Mouse (Mus musculus) olfactory bulb, adult 2 months (tissue): ENCODE results near the gene Grk5. TPM values are rescaled to one million over a fixed set of nuclear protein-coding genes. Genes with fewer than 3 reads are reported as not detected.

ENCODE experiments used
- H3K27ac ChIP-seq: fragments of 200-500 bp; 2 replicates; pipeline ENCODE4 v1.5.1; 2012; ENCODE audit warnings: low read depth, low read length; ENCODE audit not compliant: insufficient read depth
- H3K4me1 ChIP-seq: fragments of 200-500 bp; 2 replicates; pipeline ENCODE4 v1.6.1; 2012; ENCODE audit warnings: low read length; ENCODE audit not compliant: control insufficient read depth, insufficient read depth
- H3K4me3 ChIP-seq: fragments of 200-500 bp; 2 replicates; pipeline ENCODE4 v1.5.1; 2012; ENCODE audit warnings: mild to moderate bottlenecking, low read depth, low read length, moderate library complexity; ENCODE audit not compliant: insufficient read depth
- CTCF ChIP-seq: fragments of 200-500 bp; IDR thresholded peaks from 2 replicates; pipeline ENCODE4 v1.5.1; 2012; ENCODE audit warnings: low read depth, mild to moderate bottlenecking, low read length, moderate library complexity; ENCODE audit not compliant: insufficient read depth
- POLR2A ChIP-seq: fragments of 200-500 bp; IDR thresholded peaks from 2 replicates; pipeline ENCODE4 v1.6.1; 2012; ENCODE audit warnings: mild to moderate bottlenecking, low read depth, low read length, moderate library complexity; ENCODE audit not compliant: insufficient read depth
- WGBS: fragments of 180-500 bp; shearing (Covaris S2); methylation state at CpG from one replicate; pipeline ENCODE4 v1.1.7; 2018; 5-methylcytosine and 5-hydroxymethylcytosine counted together
- polyA plus RNA-seq: library from polyadenylated mRNA; stranded (reverse); fragments of >200 nt; gene quantifications from 2 replicates; pipeline ENCODE4 v1.2.4, GENCODE M21; 2012; ENCODE audit warnings: low replicate concordance; ENCODE audit not compliant: missing spikeins, insufficient read depth, insufficient read length

Gene Grk5
- polyA plus RNA-seq, 1 experiment, result not detected

DNA sequence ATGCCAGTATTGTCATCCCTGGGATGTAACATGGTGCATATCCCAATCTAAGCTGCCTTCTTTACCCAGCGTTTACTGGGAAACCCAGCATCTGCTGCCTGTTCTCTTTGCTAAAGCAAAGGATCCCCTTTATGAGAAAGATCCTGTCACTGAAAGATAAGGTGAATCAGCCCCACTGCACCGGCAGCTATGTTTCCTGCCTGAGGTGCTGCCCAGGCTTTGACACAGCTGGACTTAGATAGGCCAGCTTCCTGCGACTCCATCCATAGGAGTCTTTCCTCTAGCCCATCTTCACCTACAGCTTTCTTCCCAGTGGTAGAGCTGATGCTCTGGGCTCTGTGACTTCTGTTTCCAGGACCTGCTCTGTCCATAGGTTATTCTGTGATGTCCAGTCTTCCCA, 189.1 kb downstream of the Grk5 start:
- TF ChIP-seq CTCF (no peak), POLR2A (no peak)
- Histone ChIP-seq H3K27ac (no peak overlapping the region), H3K4me3 (no peak overlapping the region), H3K4me1 (no peaks in the 10 kb centered on the region)
- WGBS, result 91% methylated on average over 3 of the region's 3 CpGs

- H3K4me3 ChIP-seq, result no peak overlapping the region
- H3K4me1 ChIP-seq, result no peaks in the 10 kb centered on the region
- TF ChIP-seq POLR2A (no peak), CTCF (no peak)
- no peak overlapping the region for H3K27ac ChIP-seq
- WGBS, result 94% methylated on average over 5 of the region's 5 CpGs
Measured at GRCm38 (mm10) chr19:61080251-61080749, 190.8 kb downstream of the Grk5 start.

DNA sequence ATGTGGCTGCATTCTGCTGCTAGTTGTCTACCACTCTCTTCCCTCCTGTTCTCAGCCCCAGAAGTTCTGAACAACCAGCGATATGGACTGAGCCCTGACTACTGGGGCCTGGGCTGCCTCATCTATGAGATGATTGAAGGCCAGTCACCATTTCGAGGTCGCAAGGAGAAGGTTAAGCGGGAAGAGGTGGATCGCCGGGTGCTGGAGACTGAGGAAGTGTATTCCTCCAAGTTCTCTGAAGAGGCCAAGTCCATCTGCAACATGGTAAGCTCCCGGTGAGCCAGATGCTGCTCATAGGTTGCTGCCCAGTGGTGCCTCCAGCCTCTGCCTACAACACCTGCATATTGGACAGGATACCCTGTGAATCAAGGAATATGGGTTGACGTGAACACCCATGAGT, 193.5 kb downstream of the Grk5 start:
- Histone ChIP-seq H3K4me1 (no peaks in the 10 kb centered on the region), H3K27ac (no peak overlapping the region), H3K4me3 (no peak overlapping the region)
- TF ChIP-seq POLR2A (no peak), CTCF (no peak)
- 98% methylated on average over 8 of the region's 8 CpGs for WGBS

DNA sequence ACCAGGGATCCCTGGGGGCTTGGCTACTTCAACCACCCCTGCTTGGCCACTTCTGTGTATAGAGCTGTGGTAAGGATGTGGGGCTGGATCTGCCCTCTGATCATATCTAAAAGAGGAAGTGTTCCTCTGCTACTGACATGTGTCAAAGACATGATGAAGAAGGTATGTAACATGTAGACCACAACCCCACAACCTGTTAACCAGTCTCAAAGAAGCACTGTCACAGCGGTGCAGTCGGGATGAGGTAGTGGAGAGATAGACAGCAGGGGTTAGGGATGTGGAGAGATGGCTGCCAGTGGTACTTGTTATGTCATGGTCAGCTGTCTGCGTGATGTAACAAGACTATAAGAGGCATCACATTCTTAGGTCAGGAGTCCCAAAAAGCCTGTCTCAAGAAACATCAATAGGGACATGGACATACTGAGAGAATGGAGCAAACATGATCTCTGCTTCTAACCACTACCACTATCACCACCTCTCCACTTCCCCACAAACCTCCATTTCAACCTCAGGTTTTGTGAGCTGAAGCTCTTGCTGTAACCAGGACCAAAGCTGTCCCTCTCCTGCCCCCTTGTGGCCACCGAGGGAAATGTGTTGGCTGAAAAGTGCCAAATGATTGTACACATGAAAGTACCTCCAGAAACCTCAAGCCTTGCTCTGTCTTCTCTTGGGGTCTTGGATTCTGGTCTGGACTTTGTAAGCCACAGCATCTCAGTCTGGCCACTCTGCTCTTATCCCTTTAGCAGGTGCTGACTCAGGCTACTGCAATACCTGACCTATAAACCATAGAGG, 194.8 kb downstream of the Grk5 start:
- H3K4me1 ChIP-seq, result no peaks in the 10 kb centered on the region
- peak; percentile 86 for TF ChIP-seq CTCF
- TF ChIP-seq POLR2A, result no peak
- H3K27ac ChIP-seq, result no peak overlapping the region
- 51% methylated on average over 4 of the region's 4 CpGs for WGBS
- no peak overlapping the region for H3K4me3 ChIP-seq

- no peak overlapping the region for H3K27ac ChIP-seq
- WGBS, result 93% methylated on average over 2 of the region's 2 CpGs
Measured at GRCm38 (mm10) chr19:61085217-61085616, 195.7 kb downstream of the Grk5 start.

GRCm38 (mm10) chr19:61087781-61088180, 198.2 kb downstream of the Grk5 start:
- TF ChIP-seq CTCF (no peak), POLR2A (no peak)
- WGBS, result 90% methylated on average over 1 of the region's 1 CpGs
- H3K27ac ChIP-seq, result no peak overlapping the region

More at GRCm38 (mm10) chr19:61085217-61085616, 195.7 kb downstream of the Grk5 start:
- H3K4me1 ChIP-seq, result no peaks in the 10 kb centered on the region
- H3K4me3 ChIP-seq, result no peak overlapping the region
- no peak for TF ChIP-seq POLR2A
- no peak for TF ChIP-seq CTCF

DNA sequence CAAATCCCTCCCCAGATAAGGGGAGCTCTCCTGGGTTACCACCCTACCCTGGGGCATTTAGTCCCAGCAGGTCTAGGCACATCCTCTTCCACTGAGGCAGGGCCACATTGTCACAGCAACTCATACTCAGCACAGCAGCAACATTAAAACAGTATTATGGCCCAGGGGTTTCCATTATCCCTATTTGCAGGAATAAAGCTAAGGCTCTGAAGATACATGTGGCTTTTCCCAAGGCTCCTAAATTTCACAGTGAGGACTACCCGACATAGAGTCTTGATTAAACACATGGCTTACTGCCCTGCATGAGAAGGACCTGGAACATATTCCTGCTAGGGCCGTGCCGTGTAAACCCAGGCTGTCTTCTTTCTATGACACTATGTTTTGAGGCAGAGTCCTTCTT, 199.5 kb downstream of the Grk5 start:
- H3K27ac ChIP-seq, result no peak overlapping the region
- WGBS, result 95% methylated on average over 3 of the region's 3 CpGs
- no peak overlapping the region for H3K4me3 ChIP-seq
- no peaks in the 10 kb centered on the region for H3K4me1 ChIP-seq
- TF ChIP-seq CTCF, result no peak

More at GRCm38 (mm10) chr19:61087781-61088180, 198.2 kb downstream of the Grk5 start:
- H3K4me3 ChIP-seq, result no peak overlapping the region
- H3K4me1 ChIP-seq, result no peaks in the 10 kb centered on the region

DNA sequence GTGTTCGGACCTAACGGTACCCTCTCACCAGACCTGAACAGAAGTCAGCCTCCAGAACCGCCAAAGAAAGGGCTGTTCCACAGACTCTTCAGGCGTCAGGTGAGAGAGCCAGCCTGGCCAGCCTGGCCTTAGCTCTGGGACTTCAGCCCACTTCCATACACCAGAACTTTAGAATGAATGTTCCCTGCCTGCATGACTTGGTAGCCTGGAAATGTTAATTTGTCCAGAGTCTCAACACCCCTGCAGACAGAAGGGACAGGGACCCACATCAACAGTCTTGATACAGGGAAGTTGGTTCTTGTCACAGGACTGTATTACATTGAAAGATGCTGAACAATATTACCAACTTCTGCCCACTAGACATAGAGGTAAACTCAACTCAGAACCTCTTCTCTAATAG, 201.0 kb downstream of the Grk5 start:
- 95% methylated on average over 4 of the region's 4 CpGs for WGBS
- no peak overlapping the region for H3K27ac ChIP-seq
- no peak overlapping the region for H3K4me3 ChIP-seq
- TF ChIP-seq POLR2A (no peak), CTCF (no peak)
- H3K4me1 ChIP-seq, result no peaks in the 10 kb centered on the region

- no peak for TF ChIP-seq POLR2A
- no peak for TF ChIP-seq CTCF
- 80% methylated on average over 2 of the region's 2 CpGs for WGBS
- no peak overlapping the region for H3K27ac ChIP-seq
- no peaks in the 10 kb centered on the region for H3K4me1 ChIP-seq
- H3K4me3 ChIP-seq, result no peak overlapping the region
Measured at GRCm38 (mm10) chr19:61096776-61097175, 207.2 kb downstream of the Grk5 start.

- no peak overlapping the region for H3K27ac ChIP-seq
- TF ChIP-seq POLR2A (no peak), CTCF (no peak)
- WGBS, result 14% methylated on average over 4 of the region's 4 CpGs
Measured at GRCm38 (mm10) chr19:61097764-61098163, 208.2 kb downstream of the Grk5 start.

More at GRCm38 (mm10) chr19:61097764-61098163, 208.2 kb downstream of the Grk5 start:
- Histone ChIP-seq H3K4me1 (no peaks in the 10 kb centered on the region), H3K4me3 (no peak overlapping the region)
